Mouse (Mus musculus): ENCODE data around the gene Ap1m1. TPM values are rescaled to one million over a fixed set of nuclear protein-coding genes. Genes with fewer than 3 reads are reported as not detected.

Gene Ap1m1
- total RNA-seq, 1 experiment from 2014 or later = 166 TPM

DNA sequence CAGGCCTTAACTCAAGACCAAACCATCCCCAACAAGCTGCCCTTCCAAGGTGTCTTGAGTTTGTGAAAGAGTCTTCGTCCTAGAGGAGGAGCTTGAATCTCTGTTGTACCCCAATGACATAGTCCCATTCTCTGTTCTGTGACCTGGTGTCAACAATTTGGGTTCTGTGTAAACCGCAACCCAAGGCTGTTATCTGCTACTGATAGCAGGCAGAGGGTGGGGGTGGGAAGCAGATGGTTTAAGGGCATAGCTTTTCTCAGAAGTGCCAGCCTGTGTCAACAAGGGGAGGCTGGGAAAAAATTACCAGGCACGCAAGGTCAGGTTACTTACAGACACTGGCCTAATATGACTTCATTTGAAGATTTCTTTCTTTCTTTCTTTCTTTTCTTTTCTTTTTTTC is 37.4 kb downstream of the Ap1m1 start:
- ATAC-seq (ENCODE audit: extremely low read depth, insufficient number of reproducible peaks, low FRiP score, poor library complexity, severe bottlenecking) = no peak

DNA sequence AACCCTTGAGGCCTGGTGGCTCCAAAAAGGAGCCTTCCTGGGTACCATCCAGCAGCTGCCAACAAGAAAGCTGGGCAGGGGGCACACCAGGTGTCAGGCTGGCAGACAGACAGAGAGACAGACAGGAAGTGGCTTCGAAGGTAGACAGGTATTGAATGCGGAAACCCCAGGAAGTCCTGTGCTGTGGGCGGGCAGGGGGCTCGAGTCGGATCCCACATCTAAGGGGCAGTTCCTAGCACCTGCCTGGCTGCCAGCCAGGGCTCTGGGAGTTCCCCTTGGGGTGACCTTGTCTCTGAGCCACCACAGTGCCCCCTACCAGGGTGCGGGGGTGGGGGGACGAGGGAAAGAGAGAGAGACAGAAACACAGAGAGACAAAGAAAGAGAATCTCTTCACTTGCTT is 39.3 kb downstream of the Ap1m1 start:
- ATAC-seq (ENCODE audit: extremely low read depth, insufficient number of reproducible peaks, low FRiP score, poor library complexity, severe bottlenecking) = no peak; the same call in 1 of the 2 replicates

DNA sequence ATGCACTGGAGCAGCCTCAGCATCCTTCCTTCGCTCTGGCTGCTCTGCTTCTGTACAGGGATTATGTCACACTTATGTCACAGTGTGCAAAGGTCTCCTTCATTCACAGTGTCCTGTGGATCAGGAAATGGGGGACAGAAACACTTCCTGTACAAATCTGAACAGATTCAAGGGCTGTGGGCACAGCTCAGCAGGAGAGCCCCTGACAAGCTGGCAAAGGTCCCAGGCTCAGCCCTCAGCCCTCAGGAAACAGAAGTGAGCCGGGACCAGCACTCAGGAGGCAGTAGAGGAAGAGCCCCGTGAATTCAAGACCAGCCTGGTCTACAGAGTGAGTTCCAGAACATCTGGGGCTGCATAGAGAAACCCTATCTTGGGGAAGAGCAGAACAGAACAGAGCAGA is 41.8 kb downstream of the Ap1m1 start:
- no peak for ATAC-seq (ENCODE audit: extremely low read depth, insufficient number of reproducible peaks, low FRiP score, poor library complexity, severe bottlenecking)

DNA sequence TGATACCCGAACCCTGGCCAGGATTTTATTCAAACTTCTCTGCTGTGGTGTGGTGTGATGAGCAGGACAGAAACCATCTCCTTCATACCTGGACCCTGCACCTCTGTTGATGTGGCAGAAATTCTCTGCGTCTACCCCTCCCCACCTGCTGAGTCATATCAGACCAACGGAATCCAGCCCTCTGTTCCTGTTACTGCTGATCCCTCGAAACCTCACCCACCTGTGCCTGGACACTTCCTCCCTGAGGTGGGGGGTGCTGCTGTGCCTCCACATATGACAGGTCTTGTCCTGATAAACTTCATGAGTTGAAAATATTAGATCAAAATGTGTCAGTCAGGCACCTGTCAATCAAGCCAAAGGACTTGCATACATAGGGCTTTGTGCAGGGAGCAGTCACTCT is 45.5 kb downstream of the Ap1m1 start:
- ATAC-seq (ENCODE audit: extremely low read depth, insufficient number of reproducible peaks, low FRiP score, poor library complexity, severe bottlenecking) = no peak

DNA sequence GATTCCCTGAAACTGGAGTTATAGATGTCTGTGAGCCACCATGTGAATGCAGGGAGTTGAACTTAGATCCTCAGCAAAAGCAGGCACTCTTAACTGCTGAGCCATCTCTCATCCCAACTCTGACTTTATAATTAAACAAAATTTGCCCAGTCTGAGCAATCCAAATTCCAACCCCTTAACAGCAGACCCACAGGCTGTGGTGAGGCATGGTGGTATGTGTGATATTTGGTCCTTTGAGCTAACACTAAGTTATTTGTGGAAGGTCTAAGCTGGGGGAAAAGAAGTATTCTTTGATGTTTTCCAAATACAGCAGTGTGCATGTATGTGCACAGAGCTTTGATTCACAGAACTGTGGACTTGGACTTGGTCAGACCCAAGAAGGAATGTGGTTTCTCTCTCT is 49.2 kb downstream of the Ap1m1 start:
- no peak for ATAC-seq (ENCODE audit: extremely low read depth, insufficient number of reproducible peaks, low FRiP score, poor library complexity, severe bottlenecking)

DNA sequence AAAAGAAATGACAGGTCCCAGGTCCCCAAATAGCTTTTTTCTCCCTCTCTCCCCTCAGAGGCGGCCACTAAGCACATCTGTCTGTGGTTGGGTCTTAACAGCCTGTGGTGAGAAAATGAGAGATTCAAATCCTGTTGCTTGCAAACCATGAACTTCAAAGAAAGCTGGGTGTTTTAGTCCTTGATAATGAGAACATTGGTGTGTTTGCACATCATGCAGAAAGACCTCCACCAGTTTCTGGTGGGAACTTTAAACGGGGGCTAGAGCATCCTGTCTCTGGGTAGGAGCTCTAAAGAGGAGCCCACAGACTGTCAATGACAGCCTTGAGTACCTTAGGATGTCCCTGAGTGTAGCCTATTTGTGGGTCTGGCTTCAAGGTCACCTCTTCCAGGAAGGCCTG is 51.3 kb downstream of the Ap1m1 start:
- no peak for ATAC-seq (ENCODE audit: extremely low read depth, insufficient number of reproducible peaks, low FRiP score, poor library complexity, severe bottlenecking)

DNA sequence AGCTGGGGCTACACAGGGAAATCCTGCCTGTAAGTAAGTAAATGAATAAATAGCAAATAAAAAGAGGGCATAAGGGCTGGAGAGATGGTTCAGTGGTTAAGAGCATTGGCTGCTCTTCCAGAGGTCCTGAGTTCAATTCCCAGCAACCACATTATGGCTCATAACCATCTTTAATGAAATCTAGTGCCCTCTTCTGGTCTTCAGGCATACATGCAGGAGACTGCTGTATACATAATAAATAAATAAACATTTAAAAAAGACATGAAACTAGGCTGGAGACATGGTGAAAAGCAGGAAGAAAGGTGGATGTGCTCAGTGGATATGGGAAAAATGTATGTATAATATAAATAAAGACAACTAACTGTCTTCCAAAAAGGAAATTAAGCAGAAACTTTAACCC is 53.5 kb downstream of the Ap1m1 start:
- ATAC-seq (ENCODE audit: extremely low read depth, insufficient number of reproducible peaks, low FRiP score, poor library complexity, severe bottlenecking) = no peak

DNA sequence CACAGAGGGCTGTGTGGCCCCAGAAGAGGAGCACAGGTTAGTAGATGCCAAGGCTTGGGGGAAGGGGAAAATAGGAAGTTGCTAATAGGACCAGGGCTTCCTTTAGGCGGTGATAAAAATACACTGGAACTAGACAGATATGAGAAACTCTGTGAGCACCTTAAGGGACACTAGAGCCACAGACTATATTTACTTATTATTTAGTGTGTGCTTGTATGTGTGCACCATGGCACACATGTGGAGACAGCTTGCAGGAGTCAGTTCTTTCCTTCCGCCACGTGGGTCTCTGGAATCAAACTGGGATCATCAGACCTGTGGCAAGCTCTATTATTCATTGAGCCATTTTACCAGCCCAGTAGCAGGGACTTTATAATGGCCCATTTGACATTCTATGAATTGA is 55.3 kb downstream of the Ap1m1 start:
- ATAC-seq (ENCODE audit: extremely low read depth, insufficient number of reproducible peaks, low FRiP score, poor library complexity, severe bottlenecking) = no peak

DNA sequence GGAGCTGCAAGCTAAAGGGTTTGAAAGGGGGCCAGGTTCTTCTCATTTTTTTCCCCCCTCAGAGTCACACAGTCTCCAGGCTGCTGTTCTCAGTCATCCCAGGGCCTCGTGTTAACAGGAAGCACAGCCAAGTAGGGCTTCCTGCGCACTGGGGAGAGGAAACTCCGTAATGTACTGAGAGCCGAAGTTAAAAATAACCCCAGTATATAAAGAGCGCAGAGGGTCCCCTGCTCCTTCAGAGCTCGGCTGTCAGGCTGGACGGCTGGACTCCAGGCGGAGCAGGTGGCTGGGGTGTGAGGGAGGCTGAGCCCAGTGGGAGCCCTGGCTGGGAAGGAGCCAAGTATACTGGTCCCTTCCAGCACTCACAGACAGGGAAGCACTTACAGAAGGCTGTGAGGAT is 55.9 kb downstream of the Ap1m1 start:
- ATAC-seq (ENCODE audit: extremely low read depth, insufficient number of reproducible peaks, low FRiP score, poor library complexity, severe bottlenecking) = peak; percentile 64

DNA sequence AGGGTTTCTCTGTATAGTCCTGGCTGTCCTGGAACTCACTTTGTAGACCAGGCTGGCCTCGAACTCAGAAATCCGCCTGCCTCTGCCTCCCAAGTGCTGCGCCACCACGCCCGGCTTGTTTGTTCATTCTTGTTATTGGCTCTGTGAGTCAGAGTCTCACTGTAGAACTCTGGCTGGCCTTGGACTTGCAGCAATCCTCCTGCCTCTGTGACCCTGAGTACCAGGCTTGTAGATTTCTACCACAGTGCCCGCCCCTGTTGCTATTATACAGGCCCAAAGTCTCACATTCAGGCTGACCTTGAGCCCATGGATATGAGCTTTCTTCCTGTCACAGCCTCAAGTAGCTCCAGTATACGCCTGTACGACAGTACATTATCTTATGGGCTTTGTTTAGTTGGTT is 56.7 kb downstream of the Ap1m1 start:
- ATAC-seq (ENCODE audit: extremely low read depth, insufficient number of reproducible peaks, low FRiP score, poor library complexity, severe bottlenecking) = no peak

DNA sequence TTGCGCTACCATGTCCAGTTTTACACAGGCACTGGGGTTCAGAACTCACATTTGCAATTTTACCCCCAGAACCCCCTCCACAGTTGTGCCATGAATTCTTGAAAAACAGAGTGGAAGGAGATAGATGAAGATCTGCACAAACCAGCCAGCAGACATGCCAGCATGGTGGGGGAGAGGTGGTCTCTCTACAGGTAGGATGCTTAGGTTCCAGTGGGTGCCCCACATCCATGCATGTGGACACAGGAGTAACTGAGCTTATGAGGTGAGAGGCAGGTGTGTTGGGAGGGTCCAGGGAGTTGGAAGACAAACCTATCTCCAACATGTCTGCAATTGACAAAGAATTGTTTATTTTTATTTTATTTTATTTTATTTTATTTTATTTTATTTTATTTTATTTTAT is 59.1 kb downstream of the Ap1m1 start:
- ATAC-seq (ENCODE audit: extremely low read depth, insufficient number of reproducible peaks, low FRiP score, poor library complexity, severe bottlenecking) = no peak

DNA sequence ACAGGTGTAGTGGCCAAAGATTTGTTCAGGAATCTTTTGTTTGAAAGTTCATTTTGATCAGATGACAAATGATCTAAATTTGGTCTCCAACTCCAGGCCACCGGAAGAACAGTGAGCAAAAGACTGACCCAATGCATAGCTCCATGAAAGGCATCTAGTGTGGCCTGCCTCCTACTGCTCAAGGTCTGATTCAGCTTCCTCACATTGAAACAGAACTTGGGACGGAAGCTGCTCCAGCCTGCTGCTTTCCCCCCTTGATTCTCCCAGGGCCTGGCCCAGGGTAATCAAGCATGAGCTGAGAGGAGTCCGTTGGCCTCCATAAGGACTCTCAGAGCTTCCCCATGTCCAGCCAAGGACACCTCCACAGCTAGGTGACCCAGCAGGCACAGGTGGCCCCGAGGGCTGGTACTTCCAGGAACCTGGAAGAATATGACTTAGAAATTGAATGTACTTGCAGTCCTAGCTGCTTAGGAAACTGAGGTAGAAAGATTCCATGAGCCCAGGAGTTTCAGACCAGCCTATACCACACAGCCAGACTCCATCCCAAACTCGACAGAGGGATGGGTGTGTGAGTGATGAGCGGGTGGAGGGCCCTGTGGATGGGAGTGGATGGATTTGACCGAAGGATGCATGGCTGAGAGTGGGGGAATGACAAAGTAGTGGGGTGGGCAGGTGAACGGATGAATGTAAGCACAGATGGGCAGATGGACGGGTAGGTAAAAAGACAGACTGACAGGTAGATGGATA is 61.0 kb downstream of the Ap1m1 start:
- ATAC-seq (ENCODE audit: extremely low read depth, insufficient number of reproducible peaks, low FRiP score, poor library complexity, severe bottlenecking) = no peak

DNA sequence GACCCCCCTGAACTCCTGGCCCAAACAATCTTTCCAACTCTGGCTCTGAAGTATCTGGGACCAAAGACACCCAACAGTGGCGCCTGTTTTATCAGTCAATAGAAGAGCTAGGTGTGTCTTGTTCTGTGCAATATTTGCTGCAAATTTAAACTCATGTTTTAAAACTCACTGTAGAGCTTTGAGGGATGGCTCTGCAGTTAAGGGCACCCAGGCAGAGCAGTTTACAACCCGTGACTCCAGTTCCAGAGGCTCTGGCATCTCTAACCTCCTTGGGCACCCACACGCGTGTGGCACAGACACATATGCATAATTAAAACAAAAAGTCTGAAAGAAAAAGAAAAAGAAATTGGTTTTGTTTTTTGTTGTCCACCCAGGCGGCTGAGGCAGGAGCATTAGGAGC is 61.7 kb downstream of the Ap1m1 start:
- ATAC-seq (ENCODE audit: extremely low read depth, insufficient number of reproducible peaks, low FRiP score, poor library complexity, severe bottlenecking) = no peak

DNA sequence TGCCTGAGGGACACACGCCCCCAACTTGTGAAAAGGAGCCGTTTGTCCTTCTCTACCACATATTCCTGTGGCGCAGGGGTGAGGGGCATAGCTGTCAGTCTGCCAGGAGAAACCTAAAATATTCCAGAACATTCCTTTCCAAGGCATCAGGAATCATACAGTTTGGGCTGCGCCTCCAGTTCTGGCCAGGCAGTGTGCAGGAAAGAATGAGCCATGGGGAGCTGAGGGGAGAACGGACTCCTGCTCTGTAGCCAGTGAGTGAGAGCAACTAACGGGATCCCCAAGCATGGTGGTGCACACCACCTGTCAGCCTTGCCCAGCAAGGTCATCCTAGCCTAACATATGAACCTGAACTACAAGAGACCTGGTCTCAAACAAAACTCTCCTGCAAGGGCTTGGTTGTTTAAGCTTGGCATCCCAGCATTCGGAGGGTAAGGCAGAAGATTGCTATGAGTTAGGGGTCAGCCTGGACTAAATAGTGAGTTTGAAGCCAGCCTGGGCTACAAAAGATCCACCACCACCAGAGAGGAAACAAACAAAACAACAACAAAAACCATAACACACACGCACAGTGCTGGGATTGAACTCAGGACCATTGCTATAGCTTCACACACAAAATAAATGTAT is 63.3 kb downstream of the Ap1m1 start:
- no peak for ATAC-seq (ENCODE audit: extremely low read depth, insufficient number of reproducible peaks, low FRiP score, poor library complexity, severe bottlenecking)

DNA sequence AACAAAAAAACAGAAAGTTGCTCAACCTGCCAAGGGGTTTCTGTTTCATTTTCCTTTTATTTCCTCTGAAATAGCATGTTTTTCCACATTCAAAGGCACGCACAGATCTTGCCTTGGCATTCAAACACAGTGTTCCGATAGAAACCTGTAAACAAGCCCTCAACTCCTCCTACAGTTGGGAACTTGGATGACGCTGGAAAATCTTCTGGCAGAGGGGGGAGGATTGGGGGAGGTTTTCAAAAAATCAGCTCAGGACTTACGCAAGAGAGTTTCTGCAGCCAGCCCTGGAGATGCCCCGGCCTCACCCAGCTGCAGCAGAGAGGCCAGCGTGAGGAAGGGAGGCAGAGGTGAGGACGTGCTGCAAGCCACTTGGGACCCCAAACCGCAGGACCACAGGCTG is 63.8 kb downstream of the Ap1m1 start:
- peak; percentile 54 for ATAC-seq (ENCODE audit: extremely low read depth, insufficient number of reproducible peaks, low FRiP score, poor library complexity, severe bottlenecking)

DNA sequence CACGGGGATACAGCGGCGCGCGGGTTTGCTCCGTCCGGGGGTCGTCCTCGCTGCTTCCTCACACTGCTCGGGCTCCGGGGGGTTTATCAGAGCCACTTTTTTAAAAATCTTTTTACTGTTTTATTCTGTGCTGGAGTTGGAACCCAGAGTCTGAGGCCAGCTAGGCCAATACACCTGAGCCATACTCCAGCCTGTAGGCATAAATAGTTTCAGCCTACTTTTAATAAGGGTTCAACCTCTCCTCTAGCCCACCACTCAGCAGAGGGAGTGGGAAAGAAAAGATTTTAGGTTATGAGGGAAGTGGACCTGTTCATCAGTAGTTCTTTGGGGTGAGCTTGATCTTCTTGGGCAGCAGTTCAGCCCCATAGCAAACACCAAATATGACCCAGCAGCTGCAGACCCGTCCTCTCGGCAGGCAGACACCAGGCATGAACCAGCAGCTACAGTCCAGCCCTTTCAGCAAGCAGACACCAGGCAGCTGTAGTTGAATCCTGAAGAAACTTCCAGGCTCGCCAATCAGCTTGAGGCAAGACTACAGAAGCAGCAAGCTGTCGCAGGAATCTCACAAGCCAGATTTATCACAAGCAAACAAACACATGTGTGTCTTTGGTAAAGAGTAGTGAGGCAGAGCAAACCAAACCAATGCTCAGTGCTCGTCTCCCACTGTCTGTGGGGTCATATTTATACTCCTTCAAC is 65.5 kb downstream of the Ap1m1 start, which contains the start of gene Gm10282:
Gm10282 (minus strand) TSS at position 51 of the 696 bp plus-strand sequence.
- ATAC-seq (ENCODE audit: extremely low read depth, insufficient number of reproducible peaks, low FRiP score, poor library complexity, severe bottlenecking) = no peak

DNA sequence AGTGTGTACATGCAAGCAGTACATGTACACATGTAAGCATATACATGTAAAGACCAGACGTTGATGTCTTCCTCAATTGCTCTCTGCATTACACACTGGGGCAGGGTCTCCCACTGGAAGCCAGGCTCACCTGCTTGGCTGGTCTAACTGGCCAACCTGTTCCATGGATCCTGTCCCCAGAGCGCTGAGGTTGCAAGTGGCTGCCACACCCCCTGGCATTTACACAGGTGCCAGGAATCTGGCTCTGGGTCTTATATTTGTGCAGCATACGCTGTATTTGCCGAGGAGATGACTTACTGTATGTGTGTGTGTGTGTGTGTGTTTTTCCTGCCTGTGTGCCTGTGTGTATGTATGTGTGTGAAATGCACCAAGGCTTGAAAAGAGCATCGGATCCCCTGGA is 67.1 kb downstream of the Ap1m1 start:
- no peak for ATAC-seq (ENCODE audit: extremely low read depth, insufficient number of reproducible peaks, low FRiP score, poor library complexity, severe bottlenecking)

Data from neutrophil, adult 5-6 weeks (primary cell).